Mouse (Mus musculus) kidney, adult 2 months (tissue): Measurements from ENCODE around the gene Anxa1. TPM values are rescaled to one million over a fixed set of nuclear protein-coding genes. Genes with fewer than 3 reads are reported as not detected.

Experiments used
- DNase-seq: peaks from one replicate; pipeline ENCODE4 v3.0.0; 2021
- H3K27ac ChIP-seq: fragments of 200-500 bp; 2 replicates; pipeline ENCODE4 v1.5.1; 2012; ENCODE audit warnings: low read depth, low read length, control low read depth, inconsistent platforms; ENCODE audit not compliant: insufficient read depth
- H3K27me3 ChIP-seq: fragments of 200-500 bp; replicated peaks from 2 replicates; pipeline ENCODE4 v1.6.1; 2012; ENCODE audit warnings: mild to moderate bottlenecking, moderate library complexity, low read length, inconsistent platforms; ENCODE audit not compliant: control insufficient read depth, insufficient read depth
- H3K36me3 ChIP-seq: fragments of 200-500 bp; 2 replicates; pipeline ENCODE4 v1.6.1; 2012; ENCODE audit warnings: mild to moderate bottlenecking, moderate library complexity, low read length, inconsistent platforms; ENCODE audit not compliant: control insufficient read depth, insufficient read depth
- H3K4me1 ChIP-seq: fragments of 200-500 bp; 2 replicates; pipeline ENCODE4 v1.6.1; 2011; ENCODE audit warnings: low read length; ENCODE audit not compliant: control insufficient read depth, insufficient read depth
- H3K4me3 ChIP-seq: fragments of 200-500 bp; 2 replicates; pipeline ENCODE4 v1.5.1; 2011; ENCODE audit warnings: mild to moderate bottlenecking, low read depth, low read length, control low read depth; ENCODE audit not compliant: insufficient read depth
- CTCF ChIP-seq: fragments of 200-500 bp; conservative IDR thresholded peaks from 2 replicates; pipeline ENCODE4 v1.5.1; 2011; ENCODE audit warnings: low read depth, mild to moderate bottlenecking, control low read depth, low read length, moderate library complexity, mixed read lengths; ENCODE audit not compliant: insufficient read depth, insufficient read length
- POLR2A ChIP-seq: fragments of 200-500 bp; IDR thresholded peaks from one replicate; pipeline ENCODE4 v1.6.1; 2011; ENCODE audit warnings: low read depth, low read length, control low read depth
- WGBS: fragments of 180-500 bp; shearing (Covaris S2); methylation state at CpG from one replicate; pipeline ENCODE4 v1.1.7; 2018; 5-methylcytosine and 5-hydroxymethylcytosine counted together
- polyA plus RNA-seq: library from polyadenylated mRNA; depleted of rRNA; stranded (reverse); fragments of >200 nt; gene quantifications from 2 replicates; pipeline ENCODE4 v1.2.3, GENCODE M21; 2012; rRNA removed

The Anxa1 gene
- polyA plus RNA-seq = 5.2 and 7.5 TPM in 2 replicates

DNA sequence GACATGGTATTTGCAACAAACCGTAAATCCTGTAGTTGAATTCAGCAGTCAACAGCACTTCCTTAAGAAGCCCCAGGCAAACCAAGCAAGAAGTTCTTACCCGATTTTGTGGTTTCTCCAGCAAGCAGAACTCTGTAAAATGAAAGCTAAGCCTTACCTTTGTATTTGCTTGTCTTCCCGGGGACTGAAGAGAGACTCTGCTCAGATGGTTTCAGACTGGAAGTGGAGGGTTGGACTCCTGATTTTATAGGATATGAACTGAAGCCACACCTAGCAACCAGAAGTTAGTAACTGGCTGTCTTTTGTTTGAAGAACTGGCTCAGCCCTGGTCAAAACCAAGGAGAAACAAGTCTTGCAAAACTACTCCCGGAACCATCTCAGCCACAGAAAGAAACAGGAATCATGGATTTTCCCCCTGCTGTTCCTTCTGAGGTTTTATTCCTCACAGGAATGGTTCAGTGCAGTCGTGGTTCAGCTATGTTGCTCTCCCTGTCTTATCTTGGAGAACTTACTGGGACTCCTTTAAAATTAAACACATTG, at the start of gene Anxa1:
TSS of gene Anxa1 (minus strand) at position 490 of the 540 bp plus-strand sequence.
- H3K27me3 ChIP-seq = no peaks in the 10 kb centered on the region
- WGBS = 33% methylated on average over 5 of the region's 5 CpGs
- H3K4me3 ChIP-seq = peak within 1 kb of the TSS; percentile 41
- H3K27ac ChIP-seq = peak within 1 kb of the TSS; percentile 64
- no peaks in the 10 kb centered on the region for H3K4me1 ChIP-seq
- peak; percentile 53 for DNase-seq
- TF ChIP-seq POLR2A = no peak
- no peak for TF ChIP-seq CTCF
- H3K36me3 ChIP-seq = no peaks in the 10 kb centered on the region

GRCm38 (mm10) chr19:20437043-20437442, 46.3 kb upstream of the Anxa1 start:
- H3K27me3 ChIP-seq = no peaks in the 10 kb centered on the region; the same call in 1 of the 2 replicates
- DNase-seq = no peak
- H3K4me3 ChIP-seq = no peak overlapping the region
- H3K36me3 ChIP-seq = no peaks in the 10 kb centered on the region
- TF ChIP-seq CTCF (no peak), POLR2A (no peak)
- no peak overlapping the region for H3K27ac ChIP-seq
- 59% methylated on average over 5 of the region's 5 CpGs for WGBS
- H3K4me1 ChIP-seq = no peaks in the 10 kb centered on the region

GRCm38 (mm10) chr19:20434541-20434940, 43.8 kb upstream of the Anxa1 start:
- H3K4me3 ChIP-seq = no peak overlapping the region
- no peaks in the 10 kb centered on the region for H3K4me1 ChIP-seq
- H3K27me3 ChIP-seq = no peaks in the 10 kb centered on the region; the same call in 1 of the 2 replicates
- peak; percentile 79 for TF ChIP-seq CTCF
- no peak for TF ChIP-seq POLR2A
- DNase-seq = peak; percentile 69
- WGBS = 9% methylated on average over 3 of the region's 3 CpGs
- H3K36me3 ChIP-seq = no peaks in the 10 kb centered on the region
- no peak overlapping the region for H3K27ac ChIP-seq

GRCm38 (mm10) chr19:20433966-20434365, 43.2 kb upstream of the Anxa1 start:
- WGBS = 77% methylated on average over 5 of the region's 5 CpGs

GRCm38 (mm10) chr19:20426443-20427161, 35.9 kb upstream of the Anxa1 start:
- H3K4me3 ChIP-seq = no peak overlapping the region
- TF ChIP-seq CTCF = no peak
- no peak for TF ChIP-seq POLR2A
- no peaks in the 10 kb centered on the region for H3K27me3 ChIP-seq
- H3K4me1 ChIP-seq = no peaks in the 10 kb centered on the region
- H3K27ac ChIP-seq = no peak overlapping the region
- DNase-seq = no peak
- WGBS = 62% methylated on average over 12 of the region's 12 CpGs
- no peaks in the 10 kb centered on the region for H3K36me3 ChIP-seq

More at GRCm38 (mm10) chr19:20433966-20434365, 43.2 kb upstream of the Anxa1 start:
- Histone ChIP-seq H3K27ac (no peak overlapping the region), H3K36me3 (no peaks in the 10 kb centered on the region), H3K27me3 (no peaks in the 10 kb centered on the region; the same call in 1 of the 2 replicates), H3K4me3 (no peak overlapping the region), H3K4me1 (no peaks in the 10 kb centered on the region)
- TF ChIP-seq POLR2A (no peak), CTCF (no peak)
- no peak for DNase-seq

- Histone ChIP-seq H3K27ac (no peak overlapping the region), H3K36me3 (no peaks in the 10 kb centered on the region), H3K4me1 (no peaks in the 10 kb centered on the region), H3K4me3 (no peak overlapping the region), H3K27me3 (no peaks in the 10 kb centered on the region)
- no peak for TF ChIP-seq CTCF
- TF ChIP-seq POLR2A = no peak
- no peak for DNase-seq
- 81% methylated on average over 3 of the region's 3 CpGs for WGBS
Observed at GRCm38 (mm10) chr19:20411276-20411675, 20.5 kb upstream of the Anxa1 start.
